Mouse (Mus musculus): ENCODE measurements around the gene Txlna.

GRCm38 (mm10) chr4:129641756-129642155, 891 bp upstream of the Txlna start:
- TF ChIP-seq POLR2A (IDR thresholded peaks at IDR 0.05; ENCODE audit: low read depth, low read length) (no peak), HCFC1 (IDR thresholded peaks at IDR 0.05; ENCODE audit: low read depth, low read length) (no peak)

All from CH12.LX (cell line).